Mouse (Mus musculus) erythroblast, embryonic 14.5 days (primary cell): Measurements from ENCODE around the gene Psenen.

Experiments
- GATA1 ChIP-seq: IDR thresholded peaks from 2 replicates; pipeline ENCODE4 v1.6.1; 2012; ENCODE audit warnings: low read length, inconsistent platforms, mixed read lengths
- TAL1 ChIP-seq: IDR thresholded peaks from 3 replicates; pipeline ENCODE4 v1.6.1; 2012; ENCODE audit warnings: low read length, inconsistent platforms, mixed read lengths

DNA sequence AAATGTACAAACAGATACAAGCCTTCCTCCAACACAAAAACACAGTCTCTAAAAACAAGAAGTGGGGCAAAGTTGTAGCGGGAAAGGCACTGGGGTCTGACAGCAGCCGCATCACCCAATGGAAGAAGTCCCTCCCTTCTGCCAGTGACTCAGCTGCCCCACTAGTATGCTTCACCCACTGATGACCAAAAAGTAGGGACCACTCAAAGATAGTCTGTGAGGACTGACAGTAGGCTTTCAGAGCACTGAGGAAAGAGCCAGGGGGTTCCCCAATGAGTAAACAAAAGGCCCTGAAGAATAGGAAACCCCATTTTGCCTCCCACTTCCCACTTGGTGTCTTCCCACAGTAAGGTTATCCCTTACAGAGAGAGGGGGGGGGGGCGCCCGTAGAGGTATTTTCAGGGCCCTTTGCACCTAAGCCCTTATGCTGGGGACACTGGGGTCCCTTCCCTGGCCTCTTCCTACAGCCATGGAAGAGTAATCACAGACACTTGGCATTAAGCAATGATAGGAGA lies 31.1 kb upstream of the Psenen start:
- TF ChIP-seq GATA1 (no peak), TAL1 (no peak)
